Mouse (Mus musculus): ENCODE results near the gene Olfr994.
A peak's percentile ranks its signal among the peaks of the same experiment; 100 is the strongest.

Gene Olfr994

GRCm38 (mm10) chr2:85436351-85436750 is at the start of gene Olfr994:
TSS of gene Olfr994 (minus strand) at chr2:85436451.
- DNase-seq, result no peak

GRCm38 (mm10) chr2:85466801-85467325 is 30.6 kb upstream of the Olfr994 start:
- DNase-seq, result no peak

- DNase-seq, result no peak
These were observed 7.3 kb upstream of the Olfr994 start, which contains the start of gene Olfr995 for GRCm38 (mm10) chr2:85443539-85443938. TSS of gene Olfr995 (minus strand) at chr2:85443639.

GRCm38 (mm10) chr2:85442546-85442945 is 6.3 kb upstream of the Olfr994 start:
- no peak for DNase-seq

GRCm38 (mm10) chr2:85425893-85426292 is 10.4 kb downstream of the Olfr994 start:
- peak; percentile 49 for DNase-seq

- no peak for DNase-seq
These were observed 21.5 kb downstream of the Olfr994 start, which contains the start of gene Olfr993 for GRCm38 (mm10) chr2:85414777-85415176. TSS of gene Olfr993 (minus strand) at chr2:85414877.

- DNase-seq, result no peak
These were observed 26.9 kb downstream of the Olfr994 start, which contains the start of gene Olfr992 for GRCm38 (mm10) chr2:85409369-85409768. TSS of gene Olfr992 (minus strand) at chr2:85409469.

Data from layer of hippocampus, adult 9-11 months (tissue).